Mouse (Mus musculus): ENCODE measurements around the gene Tha1.

DNA sequence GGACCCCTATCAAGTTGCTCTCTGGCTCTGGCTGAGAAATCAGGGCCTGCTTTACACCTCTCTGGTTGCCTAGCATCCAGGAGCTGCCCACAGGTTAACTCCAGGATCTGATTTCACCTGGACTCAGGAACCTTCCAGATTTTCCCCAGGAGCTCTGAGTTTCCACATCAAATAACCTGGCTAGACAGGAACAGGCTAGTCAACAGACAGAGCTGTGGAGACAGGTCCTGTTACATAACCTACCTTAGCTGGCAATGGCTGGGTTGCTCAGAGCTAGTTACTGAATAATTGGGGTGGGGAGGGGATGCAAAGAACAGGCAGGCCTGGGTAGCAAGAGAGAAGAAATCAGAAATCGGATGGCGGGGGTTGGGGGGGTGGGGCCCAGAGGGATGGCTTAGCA, 28.3 kb downstream of the Tha1 start:
- no peak for TF ChIP-seq TAL1 (IDR thresholded peaks at IDR 0.05; ENCODE audit: low read length)
- no peak for TF ChIP-seq GATA1 (IDR thresholded peaks at IDR 0.05; ENCODE audit: low read length)

Data from erythroblast, embryonic 14.5 days (primary cell).